Mouse (Mus musculus): Measurements from ENCODE around the gene Mrpl27. TPM values are rescaled to one million over a fixed set of nuclear protein-coding genes. Genes with fewer than 3 reads are reported as not detected.

The Mrpl27 gene
- total and polyA plus RNA-seq, 2 experiments from 2014 or later: 63.8 to 170 TPM

- H3K4me2 ChIP-seq (ENCODE audit: low read depth, low read length): peak overlapping the region; percentile 95
- DNase-seq (ENCODE audit: low spot score) (peak; percentile 9), ATAC-seq (ENCODE audit: insufficient read depth, low read depth) (peak; percentile 1; the same call in 1 of the 2 replicates)
- no peak for TF ChIP-seq CTCF (IDR thresholded peaks at IDR 0.05; ENCODE audit: low read depth)
- no peak for TF ChIP-seq EP300 (IDR thresholded peaks at IDR 0.05; ENCODE audit: low read depth)
- peaks cover 35% of the 10 kb centered on the region for H3K36me3 ChIP-seq (replicated peaks; ENCODE audit: control insufficient read depth, insufficient read depth, low read length)
- H3K9me3 ChIP-seq (replicated peaks; ENCODE audit: control insufficient read depth, low read length): no peaks in the 10 kb centered on the region
- no peaks in the 10 kb centered on the region for H3K27me3 ChIP-seq (ENCODE audit: control insufficient read depth, insufficient read depth, low read length)
- H3K9ac ChIP-seq (replicated peaks; ENCODE audit: low read depth, low read length): peak overlapping the region; percentile 80
- H3K4me3 ChIP-seq (ENCODE audit: low read depth, low read length): peak overlapping the region; percentile 86
- WGBS: 6% methylated on average over 25 of the region's 26 CpGs
- H3K27ac ChIP-seq (ENCODE audit: low read depth): peak overlapping the region; percentile 66
- H3K4me1 ChIP-seq (ENCODE audit: control insufficient read depth, insufficient read depth): peaks cover 6% of the 10 kb centered on the region
Measured at GRCm38 (mm10) chr11:94630199-94631011, 23.2 kb upstream of the Mrpl27 start.

DNA sequence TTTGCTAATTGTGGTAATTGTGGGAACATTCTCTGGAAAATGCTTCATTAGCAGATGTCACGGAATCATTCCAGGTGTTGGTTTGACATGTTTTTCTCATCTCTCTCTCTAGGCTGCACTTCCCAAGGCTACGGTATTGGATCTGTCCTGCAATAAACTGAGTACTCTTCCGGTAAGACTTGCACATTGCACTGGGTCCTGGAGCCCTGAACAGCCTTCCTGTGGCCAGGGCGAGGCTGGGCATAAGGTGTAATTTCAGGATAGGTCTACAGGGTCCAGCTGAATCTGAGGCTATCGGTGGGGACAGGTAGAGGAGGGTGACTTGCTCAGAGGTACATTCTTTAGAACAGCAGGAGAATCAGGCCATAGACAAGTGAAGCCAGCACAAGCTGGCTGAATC is 21.6 kb upstream of the Mrpl27 start:
- H3K4me2 ChIP-seq (ENCODE audit: low read depth, low read length): no peak overlapping the region
- H3K4me1 ChIP-seq (ENCODE audit: control insufficient read depth, insufficient read depth): peaks cover 6% of the 10 kb centered on the region
- H3K27ac ChIP-seq (ENCODE audit: low read depth): no peak overlapping the region
- peaks cover 51% of the 10 kb centered on the region for H3K36me3 ChIP-seq (replicated peaks; ENCODE audit: control insufficient read depth, insufficient read depth, low read length)
- no peak overlapping the region for H3K9ac ChIP-seq (replicated peaks; ENCODE audit: low read depth, low read length)
- no peaks in the 10 kb centered on the region for H3K27me3 ChIP-seq (ENCODE audit: control insufficient read depth, insufficient read depth, low read length)
- DNase-seq (ENCODE audit: low spot score) (no peak), ATAC-seq (ENCODE audit: insufficient read depth, low read depth) (no peak)
- no peaks in the 10 kb centered on the region for H3K9me3 ChIP-seq (replicated peaks; ENCODE audit: control insufficient read depth, low read length)
- TF ChIP-seq EP300 (IDR thresholded peaks at IDR 0.05; ENCODE audit: low read depth) (no peak), CTCF (IDR thresholded peaks at IDR 0.05; ENCODE audit: low read depth) (no peak)
- H3K4me3 ChIP-seq (ENCODE audit: low read depth, low read length): no peak overlapping the region
- WGBS: 93% methylated on average over 5 of the region's 5 CpGs

DNA sequence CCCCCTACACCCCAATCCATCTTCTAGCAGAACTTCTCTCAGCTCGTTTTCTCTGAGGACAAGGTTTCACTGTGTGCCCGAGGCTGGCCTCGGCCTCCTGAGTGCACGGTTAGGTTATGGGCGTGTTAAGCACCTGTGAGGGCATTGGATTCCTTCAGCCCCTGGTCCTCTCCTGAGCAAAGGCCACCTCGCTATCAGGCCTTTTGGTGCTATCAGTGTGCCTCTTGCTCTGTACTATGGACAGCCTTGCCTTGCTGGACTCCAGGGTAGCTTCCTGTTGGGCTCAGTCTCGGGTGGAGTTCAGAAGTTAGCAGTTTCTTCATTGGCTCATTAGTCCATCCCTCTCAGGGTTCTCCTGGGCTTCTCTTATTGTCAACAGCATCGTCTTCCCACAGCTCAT is 20.6 kb upstream of the Mrpl27 start:
- H3K27ac ChIP-seq (ENCODE audit: low read depth): no peak overlapping the region
- H3K36me3 ChIP-seq (replicated peaks; ENCODE audit: control insufficient read depth, insufficient read depth, low read length): peaks cover 61% of the 10 kb centered on the region
- no peaks in the 10 kb centered on the region for H3K9me3 ChIP-seq (replicated peaks; ENCODE audit: control insufficient read depth, low read length)
- DNase-seq (ENCODE audit: low spot score) (no peak), ATAC-seq (ENCODE audit: insufficient read depth, low read depth) (no peak)
- TF ChIP-seq CTCF (IDR thresholded peaks at IDR 0.05; ENCODE audit: low read depth): no peak
- TF ChIP-seq EP300 (IDR thresholded peaks at IDR 0.05; ENCODE audit: low read depth): no peak
- no peaks in the 10 kb centered on the region for H3K27me3 ChIP-seq (ENCODE audit: control insufficient read depth, insufficient read depth, low read length)
- no peak overlapping the region for H3K9ac ChIP-seq (replicated peaks; ENCODE audit: low read depth, low read length)
- H3K4me1 ChIP-seq (ENCODE audit: control insufficient read depth, insufficient read depth): peaks cover 6% of the 10 kb centered on the region
- H3K4me3 ChIP-seq (ENCODE audit: low read depth, low read length): no peak overlapping the region
- H3K4me2 ChIP-seq (ENCODE audit: low read depth, low read length): no peak overlapping the region
- WGBS: 86% methylated on average over 8 of the region's 8 CpGs

GRCm38 (mm10) chr11:94634431-94634830 is 19.1 kb upstream of the Mrpl27 start:
- H3K4me2 ChIP-seq (ENCODE audit: low read depth, low read length): no peak overlapping the region
- H3K27me3 ChIP-seq (ENCODE audit: control insufficient read depth, insufficient read depth, low read length): no peaks in the 10 kb centered on the region
- TF ChIP-seq CTCF (IDR thresholded peaks at IDR 0.05; ENCODE audit: low read depth): no peak
- TF ChIP-seq EP300 (IDR thresholded peaks at IDR 0.05; ENCODE audit: low read depth): no peak
- H3K9ac ChIP-seq (replicated peaks; ENCODE audit: low read depth, low read length): no peak overlapping the region
- H3K36me3 ChIP-seq (replicated peaks; ENCODE audit: control insufficient read depth, insufficient read depth, low read length): peaks cover 75% of the 10 kb centered on the region
- H3K4me3 ChIP-seq (ENCODE audit: low read depth, low read length): no peak overlapping the region
- 88% methylated on average over 5 of the region's 5 CpGs for WGBS
- no peak for DNase-seq (ENCODE audit: low spot score)
- H3K27ac ChIP-seq (ENCODE audit: low read depth): no peak overlapping the region
- ATAC-seq (ENCODE audit: insufficient read depth, low read depth): no peak
- no peaks in the 10 kb centered on the region for H3K9me3 ChIP-seq (replicated peaks; ENCODE audit: control insufficient read depth, low read length)
- H3K4me1 ChIP-seq (ENCODE audit: control insufficient read depth, insufficient read depth): peaks cover 6% of the 10 kb centered on the region

DNA sequence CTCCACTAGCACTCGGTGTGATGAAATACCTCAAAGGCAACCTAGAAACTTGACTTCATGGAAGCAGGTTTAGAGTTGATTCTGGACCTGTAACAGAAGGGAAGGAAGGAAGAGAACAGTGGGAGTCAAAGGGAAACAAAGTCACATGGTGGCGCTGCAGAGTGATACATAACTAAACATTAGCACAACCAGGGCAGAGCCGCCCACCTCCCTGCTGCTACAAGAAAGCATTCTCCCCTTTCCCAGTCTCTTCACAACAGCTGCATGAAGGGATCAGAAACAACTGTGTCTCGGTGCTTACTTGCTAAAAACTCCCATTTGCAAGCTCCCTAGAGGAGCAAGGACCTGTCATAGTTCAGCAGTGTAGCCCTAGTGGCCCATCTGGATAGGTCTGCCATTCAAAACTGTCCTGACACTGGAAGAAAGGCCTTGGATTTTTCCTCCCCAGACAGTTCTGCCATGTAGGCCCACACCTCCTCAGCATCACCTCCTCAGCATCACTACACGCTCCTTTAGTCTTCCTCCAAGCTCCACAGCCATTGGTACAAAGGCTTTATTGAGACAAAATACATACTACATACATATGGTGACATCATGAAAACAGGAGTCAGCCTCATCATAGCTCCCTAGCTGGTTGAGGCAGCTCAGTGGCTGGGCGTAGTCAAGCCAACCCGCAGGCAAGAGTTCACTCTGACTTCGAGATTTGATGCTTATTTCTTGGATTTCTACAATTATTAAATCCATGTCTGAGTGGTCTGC is 8.9 kb upstream of the Mrpl27 start:
- Histone ChIP-seq H3K36me3 (replicated peaks; ENCODE audit: control insufficient read depth, insufficient read depth, low read length) (peaks cover 76% of the 10 kb centered on the region), H3K4me1 (ENCODE audit: control insufficient read depth, insufficient read depth) (no peaks in the 10 kb centered on the region), H3K4me2 (ENCODE audit: low read depth, low read length) (no peak overlapping the region), H3K9me3 (replicated peaks; ENCODE audit: control insufficient read depth, low read length) (no peaks in the 10 kb centered on the region), H3K27ac (ENCODE audit: low read depth) (no peak overlapping the region), H3K27me3 (ENCODE audit: control insufficient read depth, insufficient read depth, low read length) (no peaks in the 10 kb centered on the region), H3K4me3 (ENCODE audit: low read depth, low read length) (no peak overlapping the region), H3K9ac (replicated peaks; ENCODE audit: low read depth, low read length) (no peak overlapping the region)
- no peak for TF ChIP-seq CTCF (IDR thresholded peaks at IDR 0.05; ENCODE audit: low read depth)
- no peak for TF ChIP-seq EP300 (IDR thresholded peaks at IDR 0.05; ENCODE audit: low read depth)
- DNase-seq (ENCODE audit: low spot score) (no peak), ATAC-seq (ENCODE audit: insufficient read depth, low read depth) (no peak)
- WGBS: 82% methylated on average over 8 of the region's 8 CpGs
